Mouse (Mus musculus) heart, embryonic 11.5 days (tissue): ENCODE data around the gene Nacc2. TPM values are rescaled to one million over a fixed set of nuclear protein-coding genes. Genes with fewer than 3 reads are reported as not detected.

Experiments used
- ATAC-seq: fragments of 200-750 bp; cut with Nextera tagmentation; replicated peaks from 2 replicates; pipeline ENCODE4 v1.8.0; 2017; ENCODE audit warnings: moderate library complexity; ENCODE audit not compliant: insufficient number of reproducible peaks, low FRiP score, low TSS enrichment
- H3K27ac ChIP-seq: fragments of 300-500 bp; sonication (generic); 2 replicates; pipeline ENCODE4 v1.5.1; 2014; ENCODE audit warnings: mild to moderate bottlenecking, low read depth, low read length
- H3K27me3 ChIP-seq: fragments of 300-500 bp; sonication (generic); 2 replicates; pipeline ENCODE4 v1.6.1; 2014; ENCODE audit warnings: mild to moderate bottlenecking, low read length, mixed read lengths; ENCODE audit not compliant: control insufficient read depth, insufficient read depth
- H3K36me3 ChIP-seq: fragments of 300-500 bp; sonication (generic); 2 replicates; pipeline ENCODE4 v1.6.1; 2014; ENCODE audit warnings: mild to moderate bottlenecking, low read length, moderate library complexity, mixed read lengths; ENCODE audit not compliant: control insufficient read depth, insufficient read depth
- H3K4me1 ChIP-seq: fragments of 300-500 bp; sonication (generic); 2 replicates; pipeline ENCODE4 v1.6.1; 2014; ENCODE audit warnings: low read length; ENCODE audit not compliant: control insufficient read depth, insufficient read depth
- H3K4me2 ChIP-seq: fragments of 300-500 bp; sonication (generic); 2 replicates; pipeline ENCODE4 v1.6.1; 2014; ENCODE audit warnings: mild to moderate bottlenecking, moderate library complexity
- H3K4me3 ChIP-seq: fragments of 300-500 bp; sonication (generic); 2 replicates; pipeline ENCODE4 v1.5.1; 2014; ENCODE audit warnings: low read depth, low read length
- H3K9ac ChIP-seq: fragments of 300-500 bp; sonication (generic); 2 replicates; pipeline ENCODE4 v1.6.1; 2014; ENCODE audit warnings: mild to moderate bottlenecking, low read depth, low read length, moderate library complexity
- H3K9me3 ChIP-seq: fragments of 300-500 bp; sonication (generic); replicated peaks from 2 replicates; pipeline ENCODE4 v1.6.1; 2016; ENCODE audit warnings: low read length; ENCODE audit not compliant: control insufficient read depth
- WGBS: fragments of 180-500 bp; shearing (Covaris S2); extraction: QIAGEN DNeasy Blood & Tissue Kit; methylation state at CpG from one replicate; pipeline ENCODE4 v1.1.7; 2014; ENCODE audit not compliant: insufficient replicate concordance; 5-methylcytosine and 5-hydroxymethylcytosine counted together
- polyA plus RNA-seq: library from polyadenylated mRNA; unstranded; fragments of >200 nt; fragmentation: Nextera tagmentation; extraction: Ambion mirVana; gene quantifications from 2 replicates; pipeline ENCODE4 v1.2.1, GENCODE M21; 2014

Nacc2 gene
- polyA plus RNA-seq, 1 experiment from 2014 or later, result 3.4 TPM

DNA sequence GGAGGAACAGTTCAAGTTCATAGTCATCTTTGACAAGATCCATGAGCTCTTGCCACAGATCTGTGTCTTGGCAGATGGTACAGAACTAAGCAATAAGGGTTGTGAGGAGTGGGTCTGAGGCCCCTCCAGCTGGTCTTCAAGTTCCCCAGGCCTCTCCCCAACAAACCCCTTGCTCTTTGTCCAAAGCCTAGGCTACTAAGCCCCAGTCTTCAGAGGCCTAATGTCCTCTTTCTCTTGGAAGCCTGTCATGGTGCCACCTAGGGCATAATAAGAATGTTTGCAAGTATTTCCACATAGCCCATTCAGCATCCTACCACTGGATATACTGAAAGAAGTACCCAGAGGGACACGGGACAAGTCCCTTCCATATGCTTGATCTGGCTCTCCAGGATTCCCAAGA, 100.4 kb downstream of the Nacc2 start:
- no peak for ATAC-seq
- peaks cover 18% of the 10 kb centered on the region for H3K4me1 ChIP-seq
- H3K9ac ChIP-seq, result no peak overlapping the region
- H3K36me3 ChIP-seq, result no peaks in the 10 kb centered on the region
- no peak overlapping the region for H3K27ac ChIP-seq
- no peak overlapping the region for H3K4me2 ChIP-seq
- no peaks in the 10 kb centered on the region; the same call in 1 of the 2 replicates for H3K27me3 ChIP-seq
- no peaks in the 10 kb centered on the region for H3K9me3 ChIP-seq
- WGBS, result 76% methylated on average over 1 of the region's 1 CpGs
- no peak overlapping the region for H3K4me3 ChIP-seq

DNA sequence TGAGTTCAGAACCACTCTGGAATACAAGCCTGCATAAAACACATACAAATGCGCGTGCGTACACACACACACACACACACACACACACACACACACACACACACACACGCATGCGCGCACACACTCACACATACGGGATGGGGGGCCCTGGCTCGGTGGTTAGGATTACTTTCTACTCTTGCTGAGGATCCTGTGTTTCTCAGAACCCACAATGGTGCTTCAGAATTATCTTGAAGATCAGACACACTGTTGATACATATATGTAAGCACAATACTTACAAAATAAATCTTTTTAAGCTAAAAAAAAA, 100.8 kb downstream of the Nacc2 start:
- Histone ChIP-seq H3K4me1 (peaks cover 21% of the 10 kb centered on the region), H3K9me3 (no peaks in the 10 kb centered on the region), H3K4me2 (peak overlapping the region; percentile 76), H3K9ac (no peak overlapping the region; the same call in 1 of the 2 replicates), H3K36me3 (no peaks in the 10 kb centered on the region), H3K27me3 (no peaks in the 10 kb centered on the region; the same call in 1 of the 2 replicates), H3K4me3 (no peak overlapping the region; the same call in 1 of the 2 replicates), H3K27ac (peak overlapping the region; percentile 85; the same call in 1 of the 2 replicates)
- WGBS, result 87% methylated on average over 8 of the region's 8 CpGs
- no peak for ATAC-seq

GRCm38 (mm10) chr2:26021561-26022257, 101.3 kb downstream of the Nacc2 start, which contains the start of gene Ubac1:
Gene Ubac1 (minus strand): TSS chr2:26021747.
- Histone ChIP-seq H3K36me3 (no peaks in the 10 kb centered on the region), H3K4me2 (peak within 1 kb of the TSS; percentile 76), H3K9me3 (no peaks in the 10 kb centered on the region), H3K4me3 (peak within 1 kb of the TSS; percentile 62), H3K27me3 (no peaks in the 10 kb centered on the region; the same call in 1 of the 2 replicates), H3K9ac (peak within 1 kb of the TSS; percentile 83), H3K4me1 (peaks cover 21% of the 10 kb centered on the region), H3K27ac (peak within 1 kb of the TSS; percentile 85)
- 6% methylated on average over 48 of the region's 50 CpGs for WGBS
- ATAC-seq, result peak; percentile 90

- peak; percentile 40; the same call in 1 of the 2 replicates for ATAC-seq
- no peaks in the 10 kb centered on the region for H3K9me3 ChIP-seq
- 2% methylated on average over 38 of the region's 38 CpGs for WGBS
Observed at GRCm38 (mm10) chr2:26020714-26021560, 102.1 kb downstream of the Nacc2 start.

GRCm38 (mm10) chr2:26019923-26020322, 103.1 kb downstream of the Nacc2 start:
- no peaks in the 10 kb centered on the region for H3K27me3 ChIP-seq
- H3K36me3 ChIP-seq, result 0 out of 2 replicates have a peak, but pooled peaks cover 3% of the 10 kb centered on the region
- H3K27ac ChIP-seq, result 0 out of 2 replicates have a peak overlapping the region, but pooled peaks have one; percentile 85
- whole genome bisulfite sequencing, result 81% methylated on average over 3 of the region's 3 CpGs
- peak overlapping the region; percentile 76 for H3K4me2 ChIP-seq
- peaks cover 21% of the 10 kb centered on the region for H3K4me1 ChIP-seq
- ATAC-seq, result no peak
- peak overlapping the region; percentile 83 for H3K9ac ChIP-seq
- no peaks in the 10 kb centered on the region for H3K9me3 ChIP-seq
- peak overlapping the region; percentile 62 for H3K4me3 ChIP-seq

More at GRCm38 (mm10) chr2:26020714-26021560, 102.1 kb downstream of the Nacc2 start:
- Histone ChIP-seq H3K4me2 (peak overlapping the region; percentile 76), H3K4me1 (peaks cover 21% of the 10 kb centered on the region), H3K4me3 (peak overlapping the region; percentile 62), H3K36me3 (no peaks in the 10 kb centered on the region), H3K9ac (peak overlapping the region; percentile 83), H3K27me3 (no peaks in the 10 kb centered on the region), H3K27ac (peak overlapping the region; percentile 85)

- Histone ChIP-seq H3K36me3 (peaks cover 7% of the 10 kb centered on the region), H3K9me3 (no peaks in the 10 kb centered on the region), H3K27me3 (no peaks in the 10 kb centered on the region), H3K4me3 (no peak overlapping the region), H3K9ac (no peak overlapping the region), H3K4me1 (peaks cover 21% of the 10 kb centered on the region), H3K4me2 (peak overlapping the region; percentile 33), H3K27ac (0 out of 2 replicates have a peak overlapping the region, but pooled peaks have one; percentile 11)
- ATAC-seq, result no peak
- WGBS, result 49% methylated on average over 4 of the region's 4 CpGs
Observed at GRCm38 (mm10) chr2:26017326-26017725, 105.7 kb downstream of the Nacc2 start.

DNA sequence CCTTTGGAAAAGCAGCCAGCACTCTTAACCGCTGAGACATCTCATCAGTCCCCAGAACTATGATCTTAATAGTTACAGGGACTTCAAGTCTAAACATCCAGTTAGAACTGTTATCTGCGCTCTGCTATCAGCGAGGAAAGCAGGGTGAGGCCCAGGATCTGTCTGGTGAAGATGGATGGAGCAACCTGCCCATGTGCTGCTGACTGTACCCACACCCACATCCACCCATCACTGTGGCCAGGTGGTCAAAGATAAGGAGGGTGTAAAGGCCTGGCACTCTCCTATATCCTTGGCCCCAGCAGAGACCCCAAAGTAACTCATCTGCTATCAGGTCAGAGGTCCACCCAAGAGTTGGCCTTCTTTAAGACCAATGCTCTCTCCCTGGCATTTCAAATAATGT, 109.3 kb downstream of the Nacc2 start:
- Histone ChIP-seq H3K9me3 (no peaks in the 10 kb centered on the region), H3K36me3 (peaks cover 28% of the 10 kb centered on the region), H3K4me3 (no peak overlapping the region), H3K27ac (peak overlapping the region; percentile 79), H3K4me2 (no peak overlapping the region), H3K4me1 (peaks cover 6% of the 10 kb centered on the region; the same call in 1 of the 2 replicates), H3K9ac (0 out of 2 replicates have a peak overlapping the region, but pooled peaks have one; percentile 18), H3K27me3 (no peaks in the 10 kb centered on the region)
- peak; percentile 95 for ATAC-seq
- 55% methylated on average over 3 of the region's 3 CpGs for WGBS

GRCm38 (mm10) chr2:26011420-26011819, 111.6 kb downstream of the Nacc2 start:
- no peaks in the 10 kb centered on the region for H3K4me1 ChIP-seq
- H3K27me3 ChIP-seq, result no peaks in the 10 kb centered on the region
- ATAC-seq, result no peak
- H3K27ac ChIP-seq, result no peak overlapping the region
- 72% methylated on average over 1 of the region's 1 CpGs for WGBS
- H3K9me3 ChIP-seq, result no peaks in the 10 kb centered on the region
- H3K4me3 ChIP-seq, result no peak overlapping the region
- peaks cover 47% of the 10 kb centered on the region for H3K36me3 ChIP-seq
- H3K4me2 ChIP-seq, result no peak overlapping the region
- no peak overlapping the region for H3K9ac ChIP-seq
